Mouse (Mus musculus): ENCODE measurements at regions not wholly inside any gene's neighbourhood (a gene's known extent, or its start where the extent isn't known, plus 50 kb on each side); places are given as distances from the start of the nearest gene placed in this dataset.
A peak's percentile ranks its signal among the peaks of the same experiment; 100 is the strongest.

DNA sequence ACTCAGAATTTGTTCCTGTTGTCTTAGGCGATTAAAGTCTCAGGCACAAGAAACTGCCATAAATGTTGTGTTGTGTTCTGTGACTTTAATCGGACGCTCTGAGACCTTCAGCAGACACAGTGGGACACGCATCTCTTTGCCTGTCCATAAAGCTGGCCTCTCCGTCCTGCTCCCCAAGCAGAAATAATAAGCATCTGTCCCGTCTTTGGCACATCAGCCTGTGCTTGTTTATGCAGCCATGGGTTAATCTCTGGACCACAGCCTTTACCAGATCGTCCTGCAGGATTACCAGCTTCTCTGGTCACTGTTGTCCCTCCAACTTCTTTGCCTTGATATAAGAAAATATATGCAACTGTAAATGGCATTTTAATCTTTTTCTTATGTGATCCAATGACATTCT lies 87.7 kb upstream of the Ret start:
- no peak for DNase-seq (ENCODE audit: low spot score)

DNA sequence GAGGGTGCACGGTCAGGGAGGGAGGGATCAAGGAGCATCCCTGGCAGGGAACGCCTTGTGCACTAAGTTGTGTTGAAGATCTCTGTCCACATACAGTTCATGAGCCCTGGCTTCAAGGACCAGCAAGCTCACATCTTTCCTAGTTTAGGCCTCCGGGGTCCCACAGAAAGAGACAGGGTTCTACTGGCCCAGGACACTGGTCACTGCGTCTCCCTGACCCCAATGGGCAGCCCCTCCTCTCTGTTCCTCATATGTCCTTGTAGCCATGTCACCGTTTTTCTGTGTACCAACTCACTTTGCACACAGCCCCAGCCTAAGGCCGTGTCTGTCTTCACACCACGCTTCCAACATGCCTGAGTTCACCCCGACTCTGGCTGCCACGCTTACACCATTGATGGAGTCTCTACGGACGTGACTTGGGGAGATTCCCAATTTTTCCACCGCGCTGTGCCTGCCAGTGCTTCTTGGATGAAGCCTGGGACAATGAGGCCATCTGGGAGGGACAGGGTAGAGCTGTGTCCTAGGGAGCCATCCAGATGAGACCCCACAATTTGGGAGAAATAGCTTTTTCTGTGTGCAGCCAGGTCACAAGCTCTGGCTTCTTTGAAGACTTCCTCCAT lies 86.5 kb upstream of the Ret start:
- no peak for DNase-seq (ENCODE audit: low spot score)

DNA sequence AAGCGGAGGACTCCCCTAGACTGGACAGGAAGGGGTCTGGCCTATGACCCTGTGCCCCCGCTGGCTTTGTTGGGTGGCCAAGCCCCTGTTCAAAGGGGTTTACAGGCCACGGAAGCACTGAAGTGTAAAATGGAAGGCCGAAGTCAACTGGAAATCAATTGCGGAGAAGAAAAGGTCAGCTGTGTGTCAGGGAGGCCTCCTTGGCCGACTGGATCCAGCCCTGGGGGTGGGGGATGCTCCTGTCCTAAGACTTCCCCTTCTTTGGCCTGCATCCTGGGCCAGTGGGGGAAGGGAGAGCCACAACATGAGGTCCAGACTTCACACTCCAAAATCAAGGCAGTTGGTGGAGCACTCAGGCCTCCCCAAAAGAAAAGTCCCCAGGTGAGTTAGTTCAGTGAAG lies 66.4 kb upstream of the Ret start:
- peak; percentile 24 for DNase-seq (ENCODE audit: low spot score)

GRCm38 (mm10) chr6:118259881-118260280 lies 62.4 kb upstream of the Ret start:
- no peak for DNase-seq (ENCODE audit: low spot score)

GRCm38 (mm10) chr6:118254871-118255270 lies 57.4 kb upstream of the Ret start:
- no peak for DNase-seq (ENCODE audit: low spot score)

GRCm38 (mm10) chr6:118252711-118253110 lies 55.2 kb upstream of the Ret start:
- no peak for DNase-seq (ENCODE audit: low spot score)

GRCm38 (mm10) chr6:118251131-118251530 lies 53.6 kb upstream of the Ret start:
- no peak for DNase-seq (ENCODE audit: low spot score)

DNA sequence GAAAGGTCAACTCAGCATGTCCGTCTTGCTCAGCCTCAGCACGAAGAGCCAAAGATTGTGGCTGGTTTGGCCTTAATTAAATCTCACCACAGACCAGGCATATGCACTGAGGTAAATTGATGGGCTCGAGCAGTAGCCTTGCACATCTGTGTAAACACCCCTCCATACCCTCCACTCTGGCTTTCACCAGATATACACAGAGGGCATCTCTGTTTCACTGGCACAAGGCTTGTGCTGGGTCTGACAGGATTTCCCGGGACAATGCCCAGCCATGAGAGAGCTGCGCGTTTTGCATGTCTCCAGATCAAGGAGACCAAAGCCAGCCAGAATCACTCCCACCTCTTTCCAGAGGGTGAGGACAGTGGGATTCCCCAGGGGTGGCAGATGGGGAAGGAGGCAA lies 52.5 kb upstream of the Ret start:
- no peak for DNase-seq (ENCODE audit: low spot score)

All from retina, embryonic 14.5 days (tissue).